Mouse (Mus musculus) forebrain, embryonic 11.5 days (tissue): ENCODE data around the gene Stk11. TPM values are rescaled to one million over a fixed set of nuclear protein-coding genes. Genes with fewer than 3 reads are reported as not detected.

Experiments
- ATAC-seq: fragments of 200-750 bp; cut with Nextera tagmentation; replicated peaks from 2 replicates; pipeline ENCODE4 v1.8.0; 2017; ENCODE audit warnings: moderate TSS enrichment; ENCODE audit not compliant: low FRiP score
- DNase-seq: peaks from one replicate; pipeline ENCODE4 v3.0.0-alpha.2; 2017; ENCODE audit warnings: low spot score
- H3K27ac ChIP-seq: fragments of 300-500 bp; sonication (generic); 2 replicates; pipeline ENCODE4 v1.5.1; 2014; ENCODE audit warnings: low read depth, low read length
- H3K27me3 ChIP-seq: fragments of 300-500 bp; sonication (generic); 2 replicates; pipeline ENCODE4 v1.6.1; 2014; ENCODE audit warnings: mild to moderate bottlenecking, low read length, mixed read lengths; ENCODE audit not compliant: control insufficient read depth, insufficient read depth
- H3K36me3 ChIP-seq: fragments of 300-500 bp; sonication (generic); 2 replicates; pipeline ENCODE4 v1.6.1; 2014; ENCODE audit warnings: mild to moderate bottlenecking, low read length, moderate library complexity, mixed read lengths; ENCODE audit not compliant: control insufficient read depth, insufficient read depth
- H3K4me1 ChIP-seq: fragments of 300-500 bp; sonication (generic); replicated peaks from 2 replicates; pipeline ENCODE4 v1.6.1; 2014; ENCODE audit warnings: low read length, mixed read lengths; ENCODE audit not compliant: control insufficient read depth, insufficient read depth
- H3K4me2 ChIP-seq: fragments of 300-500 bp; sonication (generic); 2 replicates; pipeline ENCODE4 v1.6.1; 2014; ENCODE audit warnings: low read depth, mild to moderate bottlenecking, low read length, moderate library complexity, mixed read lengths; ENCODE audit not compliant: severe bottlenecking
- H3K4me3 ChIP-seq: fragments of 300-500 bp; sonication (generic); 2 replicates; pipeline ENCODE4 v1.5.1; 2014; ENCODE audit warnings: low read depth, low read length
- H3K9ac ChIP-seq: fragments of 300-500 bp; sonication (generic); 2 replicates; pipeline ENCODE4 v1.6.1; 2014; ENCODE audit warnings: low read length
- H3K9me3 ChIP-seq: fragments of 300-500 bp; sonication (generic); 2 replicates; pipeline ENCODE4 v1.6.1; 2016; ENCODE audit warnings: low read length, mixed read lengths; ENCODE audit not compliant: control insufficient read depth
- WGBS: fragments of 180-500 bp; shearing (Covaris S2); extraction: QIAGEN DNeasy Blood & Tissue Kit; methylation state at CpG from one replicate; pipeline ENCODE4 v1.1.7; 2014; 5-methylcytosine and 5-hydroxymethylcytosine counted together
- polyA plus RNA-seq: library from polyadenylated mRNA; unstranded; fragments of >200 nt; fragmentation: Nextera tagmentation; extraction: Ambion mirVana; gene quantifications from 2 replicates; pipeline ENCODE4 v1.2.1, GENCODE M21; 2014

The Stk11 gene
- polyA plus RNA-seq, 1 experiment from 2014 or later = 26.5 TPM

- 94% methylated on average over 8 of the region's 8 CpGs for WGBS
- H3K4me3 ChIP-seq = no peak overlapping the region
- ATAC-seq = no peak
- H3K9me3 ChIP-seq = no peaks in the 10 kb centered on the region
- DNase-seq = no peak
- no peak overlapping the region for H3K9ac ChIP-seq
- H3K27me3 ChIP-seq = no peaks in the 10 kb centered on the region
- H3K36me3 ChIP-seq = peaks cover 18% of the 10 kb centered on the region
- H3K4me1 ChIP-seq = peaks cover 7% of the 10 kb centered on the region; the same call in 1 of the 2 replicates
- no peak overlapping the region for H3K4me2 ChIP-seq
- H3K27ac ChIP-seq = no peak overlapping the region
Measured at GRCm38 (mm10) chr10:80127920-80128319, 12.3 kb downstream of the Stk11 start.

GRCm38 (mm10) chr10:80129846-80130245 is 14.2 kb downstream of the Stk11 start:
- Histone ChIP-seq H3K27ac (no peak overlapping the region), H3K27me3 (no peaks in the 10 kb centered on the region), H3K4me3 (no peak overlapping the region), H3K9me3 (no peaks in the 10 kb centered on the region), H3K36me3 (peaks cover 20% of the 10 kb centered on the region), H3K4me1 (peaks cover 7% of the 10 kb centered on the region; the same call in 1 of the 2 replicates), H3K9ac (no peak overlapping the region), H3K4me2 (no peak overlapping the region)
- WGBS = 96% methylated on average over 9 of the region's 9 CpGs
- no peak for ATAC-seq
- DNase-seq = no peak

- Histone ChIP-seq H3K27me3 (no peaks in the 10 kb centered on the region), H3K4me3 (no peak overlapping the region), H3K9me3 (no peaks in the 10 kb centered on the region), H3K36me3 (peaks cover 20% of the 10 kb centered on the region), H3K4me2 (no peak overlapping the region), H3K27ac (no peak overlapping the region), H3K9ac (no peak overlapping the region), H3K4me1 (peaks cover 7% of the 10 kb centered on the region; the same call in 1 of the 2 replicates)
- no peak for DNase-seq
- ATAC-seq = no peak
- 87% methylated on average over 18 of the region's 18 CpGs for WGBS
Measured at GRCm38 (mm10) chr10:80130403-80131031, 14.9 kb downstream of the Stk11 start.

GRCm38 (mm10) chr10:80131316-80131951 is 15.8 kb downstream of the Stk11 start:
- H3K27ac ChIP-seq = no peak overlapping the region
- H3K9ac ChIP-seq = peak overlapping the region; percentile 35
- ATAC-seq (0 out of 2 replicates have a peak, but pooled peaks have one; percentile 19), DNase-seq (peak; percentile 80)
- H3K4me1 ChIP-seq = peaks cover 10% of the 10 kb centered on the region
- H3K36me3 ChIP-seq = peaks cover 20% of the 10 kb centered on the region
- WGBS = 13% methylated on average over 55 of the region's 55 CpGs
- no peaks in the 10 kb centered on the region for H3K9me3 ChIP-seq
- H3K4me2 ChIP-seq = peak overlapping the region; percentile 1; the same call in 1 of the 2 replicates
- no peaks in the 10 kb centered on the region; the same call in 1 of the 2 replicates for H3K27me3 ChIP-seq
- no peak overlapping the region for H3K4me3 ChIP-seq

GRCm38 (mm10) chr10:80131952-80132350 is 16.3 kb downstream of the Stk11 start:
- DNase-seq (no peak), ATAC-seq (peak; percentile 19; the same call in 1 of the 2 replicates)
- peak overlapping the region; percentile 1; the same call in 1 of the 2 replicates for H3K4me2 ChIP-seq
- peaks cover 15% of the 10 kb centered on the region for H3K4me1 ChIP-seq
- H3K9ac ChIP-seq = peak overlapping the region; percentile 35
- H3K4me3 ChIP-seq = no peak overlapping the region
- no peaks in the 10 kb centered on the region for H3K9me3 ChIP-seq
- H3K27ac ChIP-seq = no peak overlapping the region
- H3K36me3 ChIP-seq = peaks cover 20% of the 10 kb centered on the region
- H3K27me3 ChIP-seq = peaks cover 5% of the 10 kb centered on the region
- 30% methylated on average over 27 of the region's 27 CpGs for WGBS

GRCm38 (mm10) chr10:80133226-80133849 is 17.7 kb downstream of the Stk11 start:
- 85% methylated on average over 8 of the region's 8 CpGs for WGBS
- peaks cover 9% of the 10 kb centered on the region for H3K27me3 ChIP-seq
- H3K36me3 ChIP-seq = peaks cover 13% of the 10 kb centered on the region
- no peak for DNase-seq
- H3K4me2 ChIP-seq = no peak overlapping the region
- H3K9me3 ChIP-seq = no peaks in the 10 kb centered on the region
- H3K4me3 ChIP-seq = no peak overlapping the region
- peaks cover 25% of the 10 kb centered on the region for H3K4me1 ChIP-seq
- ATAC-seq = no peak
- no peak overlapping the region for H3K27ac ChIP-seq
- no peak overlapping the region for H3K9ac ChIP-seq

GRCm38 (mm10) chr10:80134421-80134820 is 18.8 kb downstream of the Stk11 start:
- Histone ChIP-seq H3K4me3 (no peak overlapping the region), H3K9me3 (no peaks in the 10 kb centered on the region), H3K36me3 (peaks cover 9% of the 10 kb centered on the region), H3K9ac (no peak overlapping the region), H3K27me3 (peaks cover 9% of the 10 kb centered on the region), H3K4me1 (peaks cover 27% of the 10 kb centered on the region), H3K27ac (no peak overlapping the region), H3K4me2 (no peak overlapping the region)
- no peak for DNase-seq
- WGBS = 90% methylated on average over 9 of the region's 9 CpGs
- no peak for ATAC-seq

GRCm38 (mm10) chr10:80135161-80135560 is 19.6 kb downstream of the Stk11 start:
- H3K36me3 ChIP-seq = peaks cover 2% of the 10 kb centered on the region
- no peak overlapping the region for H3K9ac ChIP-seq
- H3K27me3 ChIP-seq = peaks cover 9% of the 10 kb centered on the region
- H3K27ac ChIP-seq = no peak overlapping the region
- peaks cover 28% of the 10 kb centered on the region for H3K4me1 ChIP-seq
- H3K4me2 ChIP-seq = no peak overlapping the region
- WGBS = 92% methylated on average over 10 of the region's 10 CpGs
- DNase-seq (no peak), ATAC-seq (no peak)
- no peak overlapping the region for H3K4me3 ChIP-seq
- H3K9me3 ChIP-seq = no peaks in the 10 kb centered on the region
